Mouse (Mus musculus) neural tube, embryonic 12.5 days (tissue): ENCODE results near the gene Gm33543. TPM values are rescaled to one million over a fixed set of nuclear protein-coding genes. Genes with fewer than 3 reads are reported as not detected.

ENCODE experiments used
- ATAC-seq: fragments of 200-750 bp; cut with Nextera tagmentation; 2 replicates; pipeline ENCODE4 v1.8.0; 2017; ENCODE audit warnings: low read depth, mild to moderate bottlenecking, moderate TSS enrichment, moderate library complexity; ENCODE audit not compliant: low FRiP score
- H3K27ac ChIP-seq: fragments of 300-500 bp; sonication (generic); 2 replicates; pipeline ENCODE4 v1.5.1; 2016
- H3K27me3 ChIP-seq: fragments of 300-500 bp; sonication (generic); replicated peaks from 2 replicates; pipeline ENCODE4 v1.6.1; 2016; ENCODE audit warnings: mild to moderate bottlenecking
- H3K36me3 ChIP-seq: fragments of 300-500 bp; sonication (generic); 2 replicates; pipeline ENCODE4 v1.6.1; 2016; ENCODE audit warnings: mild to moderate bottlenecking
- H3K4me1 ChIP-seq: fragments of 300-500 bp; sonication (generic); 2 replicates; pipeline ENCODE4 v1.6.1; 2016
- H3K4me2 ChIP-seq: fragments of 300-500 bp; sonication (generic); replicated peaks from 2 replicates; pipeline ENCODE4 v1.6.1; 2016; ENCODE audit warnings: mild to moderate bottlenecking
- H3K4me3 ChIP-seq: fragments of 300-500 bp; sonication (generic); 2 replicates; pipeline ENCODE4 v1.5.1; 2016
- H3K9ac ChIP-seq: fragments of 300-500 bp; sonication (generic); 2 replicates; pipeline ENCODE4 v1.6.1; 2016; ENCODE audit warnings: mild to moderate bottlenecking
- H3K9me3 ChIP-seq: fragments of 300-500 bp; sonication (generic); 2 replicates; pipeline ENCODE4 v1.6.1; 2016; ENCODE audit warnings: mild to moderate bottlenecking
- WGBS: fragments of 180-500 bp; shearing (Covaris S2); methylation state at CpG from one replicate; pipeline ENCODE4 v1.1.7; 2016; 5-methylcytosine and 5-hydroxymethylcytosine counted together
- polyA plus RNA-seq: library from polyadenylated mRNA; unstranded; fragments of >200 nt; fragmentation: Nextera tagmentation; extraction: Ambion mirVana; gene quantifications from 2 replicates; pipeline ENCODE4 v1.2.1, GENCODE M21; 2016

The Gm33543 gene
- polyA plus RNA-seq: not detected in 2 replicates

DNA sequence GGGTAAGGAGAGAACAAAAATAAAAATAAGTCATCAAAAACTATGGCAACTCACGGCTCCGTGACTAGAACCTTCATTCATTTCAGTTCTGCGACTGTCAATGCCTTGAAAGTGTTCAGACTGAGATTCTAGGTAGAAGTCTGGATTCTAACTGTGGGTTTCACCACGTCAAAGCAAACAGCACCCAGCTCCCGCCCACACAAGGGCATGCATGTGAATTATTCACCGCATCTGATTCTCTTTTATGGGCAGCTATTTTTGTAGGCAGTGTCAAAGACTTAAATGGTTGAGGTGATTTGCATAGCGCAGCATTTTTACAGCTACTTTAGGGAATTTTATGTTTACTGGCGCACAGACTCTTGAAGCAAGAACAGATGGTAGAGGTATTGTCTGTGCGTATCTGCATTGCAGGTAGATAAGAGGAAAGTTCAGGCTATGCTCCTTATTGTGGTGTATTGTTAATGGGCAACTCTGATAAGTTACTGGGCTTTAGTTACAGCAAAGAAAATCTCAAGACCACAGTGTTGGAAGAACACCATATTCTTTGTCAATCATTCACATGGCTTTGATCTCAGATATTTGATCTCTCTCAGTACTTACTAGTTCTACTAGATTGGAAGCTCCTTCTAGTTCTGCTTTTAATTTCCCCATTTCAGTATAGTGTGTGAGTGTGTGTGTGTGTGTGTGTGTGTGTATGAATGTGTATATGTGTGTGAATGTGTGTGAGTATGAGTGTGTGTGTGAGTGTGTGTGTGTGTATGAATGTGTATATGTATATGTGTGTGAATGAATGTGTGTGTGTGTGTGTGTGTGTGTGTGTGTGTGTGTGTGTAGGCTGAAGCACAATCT lies at the start of gene Gm33543:
Gene Gm33543 (minus strand): TSS at position 142 of the 849 bp plus-strand sequence.
- H3K4me2 ChIP-seq: no peak within 1 kb of the TSS
- H3K36me3 ChIP-seq: no peaks in the 10 kb centered on the region
- no peak for ATAC-seq
- H3K27ac ChIP-seq: no peak within 1 kb of the TSS
- H3K27me3 ChIP-seq: no peaks in the 10 kb centered on the region
- no peak within 1 kb of the TSS for H3K4me3 ChIP-seq
- 71% methylated on average over 9 of the region's 9 CpGs for WGBS
- H3K9me3 ChIP-seq: no peaks in the 10 kb centered on the region
- no peak within 1 kb of the TSS for H3K9ac ChIP-seq
- H3K4me1 ChIP-seq: no peaks in the 10 kb centered on the region

GRCm38 (mm10) chr10:95892132-95892531 lies 49.4 kb upstream of the Gm33543 start:
- no peaks in the 10 kb centered on the region for H3K36me3 ChIP-seq
- no peak for ATAC-seq
- WGBS: 83% methylated on average over 9 of the region's 9 CpGs

GRCm38 (mm10) chr10:95891214-95891960 lies 48.7 kb upstream of the Gm33543 start:
- no peak overlapping the region for H3K9ac ChIP-seq
- no peak for ATAC-seq
- H3K4me2 ChIP-seq: no peak overlapping the region
- no peaks in the 10 kb centered on the region for H3K27me3 ChIP-seq
- no peak overlapping the region for H3K27ac ChIP-seq
- H3K4me3 ChIP-seq: no peak overlapping the region
- no peaks in the 10 kb centered on the region for H3K36me3 ChIP-seq
- 70% methylated on average over 7 of the region's 7 CpGs for WGBS
- no peaks in the 10 kb centered on the region for H3K9me3 ChIP-seq
- H3K4me1 ChIP-seq: no peaks in the 10 kb centered on the region

More at GRCm38 (mm10) chr10:95892132-95892531, 49.4 kb upstream of the Gm33543 start:
- Histone ChIP-seq H3K4me1 (no peaks in the 10 kb centered on the region), H3K4me3 (no peak overlapping the region), H3K27me3 (no peaks in the 10 kb centered on the region), H3K27ac (no peak overlapping the region), H3K9me3 (no peaks in the 10 kb centered on the region), H3K4me2 (no peak overlapping the region), H3K9ac (no peak overlapping the region)

DNA sequence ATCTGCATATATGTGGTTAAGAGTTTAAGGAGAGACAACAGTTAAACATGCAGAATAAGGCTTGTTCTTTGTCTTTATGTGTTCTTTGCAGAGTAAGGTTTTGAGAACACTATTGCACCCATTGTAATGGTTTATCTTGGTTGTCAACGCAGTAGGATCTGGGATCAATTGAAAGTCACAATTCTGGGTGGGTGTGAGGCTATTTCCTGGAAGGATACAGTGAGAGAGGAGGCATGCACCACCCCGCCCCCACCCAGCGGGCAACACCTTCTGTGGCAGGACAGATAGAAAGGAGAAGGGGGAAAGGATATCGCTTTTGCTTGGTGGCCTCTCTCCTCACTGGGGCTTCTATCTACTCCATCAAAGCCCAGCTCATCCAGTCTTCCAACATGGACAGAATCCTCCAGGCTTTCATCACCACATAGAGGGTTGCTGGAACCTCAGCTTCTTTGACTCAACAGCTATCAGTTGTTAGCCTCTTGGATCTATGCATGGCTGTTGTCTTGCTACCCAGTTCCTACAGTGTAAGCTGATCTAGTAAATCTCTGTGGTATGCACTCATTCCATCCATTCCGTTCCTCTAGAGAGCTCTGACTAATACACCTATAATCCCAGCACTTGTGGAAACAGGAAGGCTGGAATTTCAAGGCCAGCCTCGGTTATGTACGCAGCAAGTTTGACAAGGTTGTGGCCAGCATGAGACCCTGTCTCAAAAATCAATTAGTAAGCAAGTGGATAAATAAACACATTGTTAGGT lies 41.2 kb upstream of the Gm33543 start:
- Histone ChIP-seq H3K27me3 (no peaks in the 10 kb centered on the region), H3K4me3 (no peak overlapping the region), H3K9ac (no peak overlapping the region), H3K4me1 (no peaks in the 10 kb centered on the region), H3K36me3 (no peaks in the 10 kb centered on the region), H3K27ac (no peak overlapping the region), H3K4me2 (no peak overlapping the region), H3K9me3 (no peaks in the 10 kb centered on the region)
- 76% methylated on average over 7 of the region's 7 CpGs for WGBS
- no peak for ATAC-seq

DNA sequence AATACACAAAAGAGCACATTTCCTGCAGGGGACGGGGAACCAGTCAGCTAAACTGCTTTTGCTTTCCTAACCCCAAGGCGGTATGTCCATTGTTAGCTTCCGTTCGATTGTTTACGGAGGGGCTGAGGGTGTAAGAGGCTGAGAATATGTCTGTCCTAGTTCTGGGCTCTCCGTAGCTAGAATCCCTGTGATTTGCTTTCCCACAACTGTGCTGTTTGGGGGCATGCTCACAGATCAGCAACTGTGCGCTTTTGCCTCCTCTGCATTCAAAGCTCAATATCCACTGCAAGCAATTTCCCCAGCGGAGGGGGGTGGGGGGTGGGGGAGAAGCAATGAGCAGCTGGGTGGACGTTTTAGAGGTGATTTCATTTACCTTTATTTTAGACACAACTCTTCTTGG lies 39.3 kb upstream of the Gm33543 start:
- Histone ChIP-seq H3K27ac (no peak overlapping the region), H3K9ac (no peak overlapping the region), H3K4me3 (no peak overlapping the region), H3K36me3 (no peaks in the 10 kb centered on the region), H3K9me3 (no peaks in the 10 kb centered on the region), H3K4me1 (no peaks in the 10 kb centered on the region), H3K27me3 (no peaks in the 10 kb centered on the region), H3K4me2 (peak overlapping the region; percentile 23; the same call in 1 of the 2 replicates)
- 55% methylated on average over 9 of the region's 9 CpGs for WGBS
- ATAC-seq: no peak

GRCm38 (mm10) chr10:95879983-95880934 lies 37.5 kb upstream of the Gm33543 start:
- Histone ChIP-seq H3K9me3 (no peaks in the 10 kb centered on the region), H3K36me3 (no peaks in the 10 kb centered on the region), H3K27me3 (no peaks in the 10 kb centered on the region), H3K27ac (no peak overlapping the region), H3K4me3 (no peak overlapping the region), H3K9ac (no peak overlapping the region), H3K4me1 (no peaks in the 10 kb centered on the region), H3K4me2 (no peak overlapping the region)
- ATAC-seq: no peak
- WGBS: 91% methylated on average over 17 of the region's 17 CpGs

- Histone ChIP-seq H3K4me2 (no peak overlapping the region), H3K9ac (no peak overlapping the region), H3K27ac (no peak overlapping the region), H3K4me1 (no peaks in the 10 kb centered on the region), H3K27me3 (no peaks in the 10 kb centered on the region), H3K36me3 (no peaks in the 10 kb centered on the region), H3K9me3 (no peaks in the 10 kb centered on the region), H3K4me3 (no peak overlapping the region)
- WGBS: 90% methylated on average over 2 of the region's 2 CpGs
- ATAC-seq: no peak
Observed at GRCm38 (mm10) chr10:95870782-95871181, 28.1 kb upstream of the Gm33543 start.

GRCm38 (mm10) chr10:95868348-95868747 lies 25.6 kb upstream of the Gm33543 start:
- no peak overlapping the region for H3K27ac ChIP-seq
- no peaks in the 10 kb centered on the region for H3K27me3 ChIP-seq
- ATAC-seq: no peak
- no peaks in the 10 kb centered on the region for H3K9me3 ChIP-seq
- no peaks in the 10 kb centered on the region for H3K4me1 ChIP-seq
- H3K4me3 ChIP-seq: no peak overlapping the region
- WGBS: 64% methylated on average over 6 of the region's 6 CpGs
- H3K36me3 ChIP-seq: no peaks in the 10 kb centered on the region
- no peak overlapping the region for H3K4me2 ChIP-seq
- no peak overlapping the region for H3K9ac ChIP-seq

DNA sequence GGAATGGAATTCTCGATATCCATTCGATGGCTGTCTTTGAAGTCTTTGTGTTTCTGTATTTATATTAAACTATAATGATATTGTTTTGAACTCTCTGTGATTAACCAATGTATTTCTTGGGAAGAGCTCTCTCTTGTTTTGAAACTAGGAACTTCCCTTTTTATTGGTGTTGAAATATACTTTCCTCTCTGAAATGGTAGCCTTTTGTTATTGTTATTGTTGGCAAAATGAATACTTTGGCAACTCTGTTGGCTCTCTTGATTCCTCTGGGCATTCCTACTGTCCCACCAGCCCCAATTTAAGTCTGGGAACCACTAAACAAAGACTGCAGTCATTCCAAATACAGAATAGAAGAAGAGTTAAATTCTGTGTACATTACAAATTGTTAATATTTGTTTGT lies 24.9 kb upstream of the Gm33543 start:
- 87% methylated on average over 2 of the region's 2 CpGs for WGBS
- no peaks in the 10 kb centered on the region for H3K36me3 ChIP-seq

GRCm38 (mm10) chr10:95864349-95865124 lies 21.8 kb upstream of the Gm33543 start:
- no peaks in the 10 kb centered on the region for H3K36me3 ChIP-seq
- no peaks in the 10 kb centered on the region for H3K27me3 ChIP-seq
- ATAC-seq: no peak
- no peaks in the 10 kb centered on the region for H3K9me3 ChIP-seq
- no peaks in the 10 kb centered on the region for H3K4me1 ChIP-seq
- H3K4me2 ChIP-seq: no peak overlapping the region
- 70% methylated on average over 11 of the region's 11 CpGs for WGBS
- H3K27ac ChIP-seq: no peak overlapping the region
- H3K9ac ChIP-seq: no peak overlapping the region
- H3K4me3 ChIP-seq: no peak overlapping the region

More for the DNA sequence above, 24.9 kb upstream of the Gm33543 start:
- ATAC-seq: no peak
- no peak overlapping the region for H3K9ac ChIP-seq
- H3K27ac ChIP-seq: no peak overlapping the region
- no peaks in the 10 kb centered on the region for H3K9me3 ChIP-seq
- H3K4me3 ChIP-seq: no peak overlapping the region
- H3K4me1 ChIP-seq: no peaks in the 10 kb centered on the region
- no peaks in the 10 kb centered on the region for H3K27me3 ChIP-seq
- H3K4me2 ChIP-seq: no peak overlapping the region

DNA sequence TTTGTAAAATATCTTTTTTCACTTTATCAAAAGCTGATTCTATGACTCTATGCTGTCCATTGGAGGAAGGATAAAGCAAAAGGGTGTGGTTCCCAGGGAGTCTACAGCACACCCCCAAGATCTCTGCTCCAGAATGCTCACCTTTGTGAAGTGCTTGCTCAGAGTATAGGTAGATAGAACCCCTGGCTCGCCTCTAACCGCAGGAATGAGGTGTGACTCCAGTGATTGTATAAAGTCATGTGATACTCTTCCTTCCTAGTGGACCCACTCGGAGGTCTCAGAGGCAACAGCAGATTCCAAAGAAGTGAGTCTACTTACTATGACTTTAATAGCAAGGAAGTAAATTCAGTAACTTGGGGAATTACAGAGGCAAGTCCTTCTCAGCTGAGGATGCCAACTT lies 19.9 kb upstream of the Gm33543 start:
- Histone ChIP-seq H3K4me2 (no peak overlapping the region), H3K4me1 (no peaks in the 10 kb centered on the region), H3K27ac (no peak overlapping the region), H3K27me3 (no peaks in the 10 kb centered on the region), H3K4me3 (no peak overlapping the region), H3K9ac (no peak overlapping the region), H3K9me3 (no peaks in the 10 kb centered on the region), H3K36me3 (no peaks in the 10 kb centered on the region)
- ATAC-seq: no peak
- WGBS: 81% methylated on average over 3 of the region's 3 CpGs
